Mouse (Mus musculus) stomach, embryonic 15.5 days (tissue): ENCODE data around the gene Smim11. TPM values are rescaled to one million over a fixed set of nuclear protein-coding genes. Genes with fewer than 3 reads are reported as not detected.
A peak's percentile ranks its signal among the peaks of the same experiment; 100 is the strongest.

Source experiments
- ATAC-seq: fragments of 200-750 bp; cut with Nextera tagmentation; 2 replicates; pipeline ENCODE4 v1.8.0; 2017; ENCODE audit warnings: low read depth, moderate number of reproducible peaks, moderate TSS enrichment; ENCODE audit not compliant: insufficient read depth, low FRiP score
- H3K27ac ChIP-seq: fragments of 300-500 bp; sonication (generic); 2 replicates; pipeline ENCODE4 v1.5.1; 2015; ENCODE audit warnings: mild to moderate bottlenecking, inconsistent platforms
- H3K27me3 ChIP-seq: fragments of 300-500 bp; sonication (generic); replicated peaks from 2 replicates; pipeline ENCODE4 v1.6.1; 2015; ENCODE audit warnings: inconsistent platforms
- H3K36me3 ChIP-seq: fragments of 300-500 bp; sonication (generic); 2 replicates; pipeline ENCODE4 v1.6.1; 2015; ENCODE audit warnings: inconsistent platforms
- H3K4me1 ChIP-seq: fragments of 300-500 bp; sonication (generic); 2 replicates; pipeline ENCODE4 v1.6.1; 2015; ENCODE audit warnings: inconsistent platforms
- H3K4me2 ChIP-seq: fragments of 300-500 bp; sonication (generic); 2 replicates; pipeline ENCODE4 v1.6.1; 2015; ENCODE audit warnings: mild to moderate bottlenecking, inconsistent platforms
- H3K4me3 ChIP-seq: fragments of 300-500 bp; sonication (generic); replicated peaks from 2 replicates; pipeline ENCODE4 v1.5.1; 2015; ENCODE audit warnings: inconsistent platforms
- H3K9ac ChIP-seq: fragments of 300-500 bp; sonication (generic); 2 replicates; pipeline ENCODE4 v1.6.1; 2015; ENCODE audit warnings: inconsistent platforms
- H3K9me3 ChIP-seq: fragments of 300-500 bp; sonication (generic); 2 replicates; pipeline ENCODE4 v1.6.1; 2016; ENCODE audit warnings: inconsistent platforms
- WGBS: fragments of 180-500 bp; shearing (Covaris S2); methylation state at CpG from one replicate; pipeline ENCODE4 v1.1.7; 2015; 5-methylcytosine and 5-hydroxymethylcytosine counted together
- polyA plus RNA-seq: library from polyadenylated mRNA; unstranded; fragments of >200 nt; fragmentation: Nextera tagmentation; extraction: Ambion mirVana; gene quantifications from 2 replicates; pipeline ENCODE4 v1.2.1, GENCODE M21; 2015

Gene Smim11
- polyA plus RNA-seq = 136 and 143 TPM in 2 replicates

DNA sequence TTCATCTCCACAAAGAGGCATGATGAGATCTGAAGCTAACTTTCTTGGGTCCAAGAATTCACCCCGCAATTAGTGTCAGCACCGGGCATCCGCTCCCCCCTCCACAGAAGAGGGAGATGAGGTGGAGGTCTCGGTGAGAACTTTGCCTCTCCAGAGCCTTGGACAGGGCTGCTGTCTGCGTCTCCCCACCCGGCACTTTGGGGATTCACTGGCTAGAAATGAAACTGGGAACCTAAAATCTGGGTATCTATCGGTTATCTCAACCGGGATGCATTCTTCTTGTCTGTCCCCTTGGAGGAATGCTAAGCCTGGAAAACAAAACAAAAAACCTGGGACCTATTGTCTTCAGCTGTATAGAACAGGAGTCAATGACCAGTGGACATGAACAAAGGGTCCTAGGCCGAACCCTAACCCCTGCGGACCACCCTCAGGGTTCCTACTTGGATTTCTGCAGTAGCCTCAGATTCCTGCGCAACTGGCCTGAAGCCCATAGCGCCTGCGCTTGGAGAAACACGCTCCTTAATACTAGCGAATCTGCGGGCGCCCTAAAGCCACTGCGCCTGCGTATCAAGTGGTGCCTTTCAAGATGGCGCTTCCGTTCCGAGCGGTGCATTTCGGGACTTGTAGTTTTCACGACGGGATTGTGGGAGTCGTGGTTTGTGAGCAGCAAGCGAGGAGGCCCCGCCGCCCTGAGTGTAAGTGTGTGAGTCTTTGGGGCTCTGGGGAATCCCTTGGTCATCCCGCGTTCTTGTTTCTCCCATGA lies at the start of gene Smim11:
Smim11 (plus strand) TSS at position 638 of the 763 bp plus-strand sequence.
- H3K4me1 ChIP-seq = peaks cover 16% of the 10 kb centered on the region
- H3K9me3 ChIP-seq = no peaks in the 10 kb centered on the region
- H3K4me3 ChIP-seq = peak within 1 kb of the TSS; percentile 69
- H3K4me2 ChIP-seq = peak within 1 kb of the TSS; percentile 81
- peak within 1 kb of the TSS; percentile 57 for H3K27ac ChIP-seq
- peaks cover 4% of the 10 kb centered on the region; the same call in 1 of the 2 replicates for H3K36me3 ChIP-seq
- H3K9ac ChIP-seq = peak within 1 kb of the TSS; percentile 59
- ATAC-seq = peak; percentile 91
- WGBS = 8% methylated on average over 32 of the region's 32 CpGs
- H3K27me3 ChIP-seq = no peaks in the 10 kb centered on the region

DNA sequence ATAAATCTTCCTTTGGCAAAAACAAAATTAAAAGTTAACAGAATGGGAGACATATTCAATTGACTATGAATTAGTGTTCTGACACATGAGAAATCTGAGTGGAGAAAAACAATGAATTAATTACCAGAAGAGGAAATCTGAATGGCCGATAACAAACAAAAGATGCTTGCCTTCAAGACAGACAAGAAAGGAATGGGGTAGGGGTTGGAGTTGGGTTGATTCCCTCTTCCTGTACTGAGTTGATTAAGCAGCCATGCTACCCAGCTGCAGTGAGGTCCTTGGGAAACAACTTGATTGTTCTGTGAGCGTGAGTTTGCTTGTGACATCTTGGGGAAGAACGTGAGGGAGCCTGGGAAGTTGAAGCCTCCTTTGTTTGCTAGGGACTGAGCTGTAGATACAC lies 46.8 kb upstream of the Smim11 start:
- 79% methylated on average over 3 of the region's 3 CpGs for WGBS
- ATAC-seq = no peak

DNA sequence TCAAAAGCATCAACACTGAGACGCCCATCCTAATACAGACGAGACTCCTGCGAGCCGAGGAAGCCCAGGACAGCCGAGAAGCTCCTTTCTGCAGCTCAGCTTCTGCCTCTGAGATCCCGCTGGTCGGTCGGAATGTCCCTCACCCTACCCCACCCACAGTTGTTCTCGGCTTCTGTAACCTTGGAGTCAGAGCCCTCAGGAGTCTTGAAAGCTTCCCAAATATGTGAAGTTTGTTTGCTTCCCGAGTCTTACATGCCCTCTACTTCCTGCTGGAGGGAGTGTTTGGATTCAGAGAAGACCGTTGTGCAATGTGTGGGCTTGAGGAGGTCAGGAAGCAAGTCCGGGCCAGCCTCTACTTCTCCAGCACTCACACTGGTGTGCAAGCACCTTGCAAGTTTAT lies 33.2 kb upstream of the Smim11 start:
- Histone ChIP-seq H3K27ac (no peak overlapping the region), H3K4me1 (no peaks in the 10 kb centered on the region), H3K4me2 (no peak overlapping the region), H3K9me3 (no peaks in the 10 kb centered on the region), H3K9ac (no peak overlapping the region), H3K36me3 (no peaks in the 10 kb centered on the region), H3K4me3 (no peak overlapping the region), H3K27me3 (no peaks in the 10 kb centered on the region)
- 60% methylated on average over 12 of the region's 12 CpGs for WGBS
- no peak for ATAC-seq

More for the DNA sequence above, 46.8 kb upstream of the Smim11 start:
- no peak overlapping the region for H3K27ac ChIP-seq
- H3K27me3 ChIP-seq = no peaks in the 10 kb centered on the region
- H3K4me3 ChIP-seq = no peak overlapping the region
- H3K4me1 ChIP-seq = no peaks in the 10 kb centered on the region
- H3K36me3 ChIP-seq = no peaks in the 10 kb centered on the region
- no peak overlapping the region for H3K9ac ChIP-seq
- no peak overlapping the region for H3K4me2 ChIP-seq
- H3K9me3 ChIP-seq = no peaks in the 10 kb centered on the region

DNA sequence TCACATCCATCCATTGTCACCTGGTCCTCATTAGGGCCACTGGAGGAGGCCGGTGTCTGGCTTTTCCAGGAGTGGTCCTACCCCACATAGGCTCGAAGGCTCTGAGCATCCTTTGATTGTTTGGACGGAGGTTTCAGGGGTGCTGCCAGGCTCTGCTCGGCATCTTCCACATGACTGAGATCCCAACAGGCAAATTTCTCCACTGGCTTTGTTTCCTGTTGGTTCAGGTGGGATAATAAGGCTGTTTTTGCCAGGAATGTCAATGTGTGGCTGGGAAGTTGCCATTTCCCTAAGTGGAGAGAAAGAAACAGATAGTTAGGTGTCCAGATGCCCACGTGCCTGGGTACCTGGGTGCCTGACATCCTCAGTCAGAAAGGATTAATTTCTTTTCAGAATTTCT lies 26.6 kb upstream of the Smim11 start:
- H3K27ac ChIP-seq = no peak overlapping the region
- no peak for ATAC-seq
- H3K9ac ChIP-seq = no peak overlapping the region
- no peak overlapping the region for H3K4me3 ChIP-seq
- H3K4me1 ChIP-seq = no peaks in the 10 kb centered on the region
- no peaks in the 10 kb centered on the region for H3K9me3 ChIP-seq
- no peaks in the 10 kb centered on the region for H3K27me3 ChIP-seq
- H3K4me2 ChIP-seq = no peak overlapping the region
- H3K36me3 ChIP-seq = no peaks in the 10 kb centered on the region
- 78% methylated on average over 5 of the region's 5 CpGs for WGBS

DNA sequence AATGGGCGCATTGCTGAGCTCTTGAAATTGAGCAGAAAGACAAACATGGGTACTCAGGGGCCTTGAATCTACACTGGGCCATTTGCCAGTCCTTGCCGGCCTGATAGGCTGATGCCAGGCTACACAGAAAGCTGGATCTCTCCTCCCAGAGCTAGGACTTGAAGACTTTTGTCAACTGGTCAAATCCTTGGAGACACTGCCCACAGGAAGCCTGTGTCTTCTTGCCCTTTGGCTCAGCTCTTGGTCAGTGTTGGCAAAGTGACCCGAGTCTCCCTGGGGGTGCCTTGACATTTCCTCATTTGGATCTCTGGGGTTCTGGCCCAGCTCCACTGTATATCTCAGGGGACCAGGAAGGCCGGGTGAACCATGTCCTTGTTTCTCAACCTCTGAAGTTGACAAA lies 25.6 kb upstream of the Smim11 start:
- H3K9ac ChIP-seq = no peak overlapping the region
- no peaks in the 10 kb centered on the region for H3K36me3 ChIP-seq
- H3K4me2 ChIP-seq = no peak overlapping the region
- ATAC-seq = no peak
- H3K27me3 ChIP-seq = no peaks in the 10 kb centered on the region
- no peaks in the 10 kb centered on the region for H3K4me1 ChIP-seq
- no peaks in the 10 kb centered on the region for H3K9me3 ChIP-seq
- H3K4me3 ChIP-seq = no peak overlapping the region
- 80% methylated on average over 4 of the region's 4 CpGs for WGBS
- H3K27ac ChIP-seq = no peak overlapping the region

DNA sequence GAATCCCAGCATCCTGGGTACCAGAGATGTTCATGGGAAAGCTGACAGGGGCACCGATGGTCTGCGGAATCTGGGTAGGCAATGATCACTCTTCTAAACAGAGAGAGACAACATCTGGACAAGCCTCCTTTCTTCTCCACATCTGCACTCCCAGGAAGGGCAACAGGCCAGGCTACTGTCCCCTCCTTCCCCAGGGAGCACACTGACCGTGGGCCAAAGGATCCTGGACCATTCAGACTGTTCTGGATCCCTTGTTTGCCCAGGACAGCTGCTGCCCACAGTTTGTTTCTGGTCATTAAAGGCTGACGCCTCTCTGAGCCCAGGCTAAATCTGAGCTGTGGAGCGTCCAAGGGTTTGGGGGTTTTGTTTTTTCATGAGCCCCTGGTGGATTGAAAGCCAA lies 18.4 kb upstream of the Smim11 start:
- no peaks in the 10 kb centered on the region for H3K27me3 ChIP-seq
- no peak overlapping the region for H3K4me2 ChIP-seq
- ATAC-seq = no peak
- no peak overlapping the region for H3K4me3 ChIP-seq
- H3K27ac ChIP-seq = no peak overlapping the region
- H3K9ac ChIP-seq = no peak overlapping the region
- no peaks in the 10 kb centered on the region for H3K36me3 ChIP-seq
- H3K4me1 ChIP-seq = no peaks in the 10 kb centered on the region
- no peaks in the 10 kb centered on the region for H3K9me3 ChIP-seq
- 83% methylated on average over 5 of the region's 5 CpGs for WGBS

GRCm38 (mm10) chr16:92285068-92285467 lies 16.0 kb upstream of the Smim11 start:
- Histone ChIP-seq H3K36me3 (no peaks in the 10 kb centered on the region), H3K27ac (no peak overlapping the region)
- 20% methylated on average over 10 of the region's 10 CpGs for WGBS

DNA sequence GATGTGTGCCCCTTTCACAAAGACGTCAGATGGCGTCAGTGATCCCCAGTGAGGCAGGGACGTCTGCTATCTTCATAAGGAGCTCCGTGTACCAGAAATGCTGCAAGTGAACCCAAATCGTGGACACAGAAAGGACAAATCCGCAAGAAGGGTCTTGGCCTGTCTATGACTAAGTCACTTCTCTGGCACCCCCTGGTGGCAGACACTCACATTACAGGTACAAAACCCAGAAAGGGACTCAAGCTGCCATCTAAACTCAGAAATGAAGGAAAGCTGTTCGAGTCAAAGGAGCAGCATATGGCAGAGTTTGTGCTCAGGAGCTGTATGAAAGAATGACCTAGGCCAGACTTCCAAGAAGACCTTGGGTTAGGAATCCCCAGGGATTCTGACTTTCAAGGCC lies 14.5 kb upstream of the Smim11 start:
- H3K9me3 ChIP-seq = no peaks in the 10 kb centered on the region
- H3K27me3 ChIP-seq = no peaks in the 10 kb centered on the region
- no peak overlapping the region for H3K9ac ChIP-seq
- ATAC-seq = 0 out of 2 replicates have a peak, but pooled peaks have one; percentile 18
- no peaks in the 10 kb centered on the region for H3K36me3 ChIP-seq
- no peak overlapping the region for H3K4me3 ChIP-seq
- H3K27ac ChIP-seq = no peak overlapping the region
- no peaks in the 10 kb centered on the region for H3K4me1 ChIP-seq
- WGBS = 11% methylated on average over 7 of the region's 7 CpGs
- no peak overlapping the region for H3K4me2 ChIP-seq

More at GRCm38 (mm10) chr16:92285068-92285467, 16.0 kb upstream of the Smim11 start:
- no peak overlapping the region for H3K4me3 ChIP-seq
- ATAC-seq = no peak
- no peak overlapping the region for H3K4me2 ChIP-seq
- no peaks in the 10 kb centered on the region for H3K27me3 ChIP-seq
- H3K9me3 ChIP-seq = no peaks in the 10 kb centered on the region
- no peaks in the 10 kb centered on the region for H3K4me1 ChIP-seq
- no peak overlapping the region for H3K9ac ChIP-seq

- H3K4me2 ChIP-seq = no peak overlapping the region
- no peaks in the 10 kb centered on the region for H3K4me1 ChIP-seq
- WGBS = 60% methylated on average over 9 of the region's 9 CpGs
- H3K27me3 ChIP-seq = no peaks in the 10 kb centered on the region
- ATAC-seq = no peak
- H3K9ac ChIP-seq = no peak overlapping the region
- H3K27ac ChIP-seq = no peak overlapping the region
- H3K4me3 ChIP-seq = no peak overlapping the region
- no peaks in the 10 kb centered on the region for H3K36me3 ChIP-seq
- no peaks in the 10 kb centered on the region for H3K9me3 ChIP-seq
Measured at GRCm38 (mm10) chr16:92288778-92289177, 12.3 kb upstream of the Smim11 start.

- H3K36me3 ChIP-seq = no peaks in the 10 kb centered on the region
Measured at GRCm38 (mm10) chr16:92290045-92290444, 11.0 kb upstream of the Smim11 start.

GRCm38 (mm10) chr16:92292101-92292500 lies 9.0 kb upstream of the Smim11 start, which contains the start of gene Kcne2:
TSS of gene Kcne2 (plus strand) at chr16:92292389.
- H3K4me3 ChIP-seq = no peak within 1 kb of the TSS
- ATAC-seq = no peak
- H3K36me3 ChIP-seq = no peaks in the 10 kb centered on the region
- no peak within 1 kb of the TSS for H3K27ac ChIP-seq
- no peak within 1 kb of the TSS for H3K4me2 ChIP-seq
- WGBS = 48% methylated on average over 10 of the region's 10 CpGs
- H3K4me1 ChIP-seq = no peaks in the 10 kb centered on the region
- no peak within 1 kb of the TSS for H3K9ac ChIP-seq
- H3K9me3 ChIP-seq = no peaks in the 10 kb centered on the region
- H3K27me3 ChIP-seq = no peaks in the 10 kb centered on the region

More at GRCm38 (mm10) chr16:92290045-92290444, 11.0 kb upstream of the Smim11 start:
- no peaks in the 10 kb centered on the region for H3K4me1 ChIP-seq
- no peak for ATAC-seq
- H3K4me3 ChIP-seq = no peak overlapping the region
- no peak overlapping the region for H3K27ac ChIP-seq
- H3K27me3 ChIP-seq = no peaks in the 10 kb centered on the region
- H3K4me2 ChIP-seq = no peak overlapping the region
- no peak overlapping the region for H3K9ac ChIP-seq
- no peaks in the 10 kb centered on the region for H3K9me3 ChIP-seq

- Histone ChIP-seq H3K4me2 (no peak overlapping the region), H3K36me3 (no peaks in the 10 kb centered on the region), H3K27ac (no peak overlapping the region), H3K4me1 (no peaks in the 10 kb centered on the region), H3K27me3 (no peaks in the 10 kb centered on the region), H3K9ac (no peak overlapping the region), H3K9me3 (no peaks in the 10 kb centered on the region), H3K4me3 (no peak overlapping the region)
- 48% methylated on average over 12 of the region's 12 CpGs for WGBS
- ATAC-seq = 0 out of 2 replicates have a peak, but pooled peaks have one; percentile 50
Measured at GRCm38 (mm10) chr16:92294267-92294970, 6.7 kb upstream of the Smim11 start.
